Mouse (Mus musculus) megakaryocyte, embryonic 14.5 days (primary cell): ENCODE results near the gene Atp5c1. TPM values are rescaled to one million over a fixed set of nuclear protein-coding genes. Genes with fewer than 3 reads are reported as not detected.
A peak's percentile ranks its signal among the peaks of the same experiment; 100 is the strongest.

ENCODE experiments used
- H3K27me3 ChIP-seq: replicated peaks from 2 replicates; pipeline ENCODE3; 2012; ENCODE audit warnings: inconsistent platforms
- H3K36me3 ChIP-seq: replicated peaks from 2 replicates; pipeline ENCODE3; 2012; ENCODE audit warnings: low read length, inconsistent platforms, mixed read lengths
- H3K4me1 ChIP-seq: 2 replicates; pipeline ENCODE4 v1.6.1; 2012; ENCODE audit warnings: inconsistent platforms
- H3K4me3 ChIP-seq: replicated peaks from 2 replicates; pipeline ENCODE3; 2012; ENCODE audit warnings: moderate library complexity, mild to moderate bottlenecking, inconsistent platforms
- H3K9me3 ChIP-seq: 2 replicates; pipeline ENCODE4 v1.6.1; 2012; ENCODE audit warnings: inconsistent platforms
- FLI1 ChIP-seq: IDR thresholded peaks from 2 replicates; pipeline ENCODE4 v1.6.1; 2012; ENCODE audit warnings: low read length, inconsistent platforms, mixed read lengths
- GATA1 ChIP-seq: IDR thresholded peaks from 3 replicates; pipeline ENCODE4 v1.6.1; 2012; ENCODE audit warnings: mixed read lengths, low read length, inconsistent platforms, borderline replicate concordance
- polyA plus RNA-seq: library from polyadenylated mRNA; stranded (reverse); fragments of >175 nt; gene quantifications from 2 replicates; pipeline ENCODE4 v1.2.3, GENCODE M21; 2012; ENCODE audit warnings: low replicate concordance; ENCODE audit not compliant: insufficient read depth

Gene Atp5c1
- polyA plus RNA-seq, result 6.9 and 17.5 TPM in 2 replicates

DNA sequence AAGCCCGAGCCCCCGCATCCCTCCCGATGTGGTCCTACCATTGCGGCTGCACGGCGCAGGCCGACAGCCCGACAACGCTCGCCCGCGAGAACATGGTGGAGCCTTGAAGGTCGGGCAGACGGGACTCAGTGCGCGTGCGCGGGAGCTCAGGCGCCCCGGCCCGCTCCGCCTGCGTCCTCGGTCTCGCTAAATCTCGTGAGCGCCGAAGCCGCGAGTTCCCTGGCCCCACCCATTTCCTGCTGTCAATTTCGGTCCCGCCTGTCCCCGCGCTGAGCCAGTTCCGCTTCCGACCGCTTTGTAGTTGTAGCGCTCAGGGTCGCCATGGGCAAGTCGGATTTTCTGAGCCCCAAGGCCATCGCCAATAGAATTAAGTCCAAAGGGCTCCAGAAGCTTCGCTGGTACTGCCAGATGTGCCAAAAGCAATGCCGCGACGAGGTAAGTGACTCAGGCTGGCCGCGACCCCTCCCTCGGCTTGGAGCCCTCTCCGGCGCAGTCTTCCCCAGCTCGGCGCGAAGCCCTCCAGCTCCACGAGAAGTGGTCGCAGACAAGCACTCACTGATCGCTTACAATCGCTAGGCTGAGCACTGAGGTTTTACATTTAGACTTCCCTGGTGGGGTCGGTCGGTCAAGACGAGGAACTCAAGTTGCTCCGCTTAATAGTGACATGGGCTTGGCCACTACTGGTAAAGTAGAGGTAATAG lies at the start of gene Atp5c1, which contains the start of gene Kin:
TSS of gene Atp5c1 (minus strand) at position 201 of the 701 bp plus-strand sequence.
TSS of gene Kin (plus strand) at position 284 of the 701 bp plus-strand sequence.
- peak within 1 kb of the TSS; percentile 100 for H3K4me3 ChIP-seq
- peaks cover 35% of the 10 kb centered on the region for H3K36me3 ChIP-seq
- TF ChIP-seq FLI1 (peak; percentile 78), GATA1 (no peak)
- no peaks in the 10 kb centered on the region for H3K27me3 ChIP-seq
- peaks cover 69% of the 10 kb centered on the region for H3K4me1 ChIP-seq
- no peaks in the 10 kb centered on the region for H3K9me3 ChIP-seq

DNA sequence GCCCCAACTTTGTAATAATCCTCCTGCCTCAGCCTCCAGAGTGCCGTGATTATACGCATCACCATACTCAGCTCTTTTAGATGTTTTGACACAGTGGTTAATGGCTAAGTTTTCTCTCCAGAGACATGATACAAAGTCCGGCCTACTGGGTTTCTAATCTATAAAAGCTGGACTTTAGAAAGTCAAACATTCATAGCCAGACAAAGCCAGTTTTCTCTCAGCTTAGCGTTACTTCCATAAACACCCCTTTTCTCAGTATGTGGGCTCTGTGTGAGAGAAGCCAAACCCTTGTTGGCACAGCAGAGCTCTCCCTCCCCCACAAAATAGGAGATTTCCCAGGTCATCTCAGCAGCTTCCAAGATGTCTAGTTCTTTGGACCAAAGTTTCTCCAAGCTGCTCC lies 48.3 kb upstream of the Atp5c1 start:
- H3K36me3 ChIP-seq, result no peaks in the 10 kb centered on the region
- TF ChIP-seq GATA1 (no peak), FLI1 (no peak)
- H3K27me3 ChIP-seq, result peaks cover 5% of the 10 kb centered on the region
- H3K9me3 ChIP-seq, result no peaks in the 10 kb centered on the region
- H3K4me1 ChIP-seq, result no peaks in the 10 kb centered on the region
- H3K4me3 ChIP-seq, result no peak overlapping the region

DNA sequence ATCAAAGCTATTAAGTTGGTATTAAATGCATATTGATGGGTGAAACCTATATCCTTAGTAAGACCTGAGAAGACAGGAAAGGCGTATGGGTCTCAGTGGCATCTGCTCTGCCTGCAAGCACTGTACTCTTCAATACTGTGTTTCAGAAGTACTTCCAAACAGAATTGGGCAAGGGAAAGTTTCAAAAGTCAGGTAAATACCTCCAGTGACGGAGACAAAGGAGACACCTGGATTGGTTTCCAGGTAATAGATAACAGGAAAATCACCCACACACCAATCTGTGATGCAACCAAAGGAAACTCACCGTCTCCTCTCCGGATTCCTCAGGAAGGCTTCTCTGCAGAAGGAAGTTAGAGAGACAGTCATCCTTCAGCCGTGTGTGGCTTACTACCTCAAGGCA lies 47.2 kb upstream of the Atp5c1 start:
- Histone ChIP-seq H3K27me3 (peaks cover 5% of the 10 kb centered on the region), H3K36me3 (no peaks in the 10 kb centered on the region), H3K9me3 (no peaks in the 10 kb centered on the region), H3K4me3 (no peak overlapping the region), H3K4me1 (no peaks in the 10 kb centered on the region)
- TF ChIP-seq GATA1 (no peak), FLI1 (no peak)

DNA sequence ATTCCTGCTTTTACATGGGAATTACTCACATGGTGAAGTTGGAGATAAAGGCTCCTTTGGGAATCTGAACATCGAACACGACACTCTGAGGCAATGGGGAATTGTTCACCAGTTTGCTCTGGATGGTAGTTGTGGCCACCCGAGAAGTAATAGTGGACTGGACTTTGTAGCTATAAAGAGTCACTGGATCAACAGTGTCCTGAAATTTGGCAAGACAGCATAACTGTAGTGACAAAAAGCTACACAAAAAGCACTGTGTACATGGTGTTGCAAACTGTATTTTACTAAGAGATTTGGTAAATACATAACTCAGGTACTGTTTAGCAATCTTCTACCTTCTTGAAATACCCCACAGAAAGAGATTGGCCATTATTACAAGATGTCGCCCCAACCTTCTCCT lies 45.8 kb upstream of the Atp5c1 start:
- Histone ChIP-seq H3K4me1 (no peaks in the 10 kb centered on the region), H3K4me3 (no peak overlapping the region), H3K36me3 (no peaks in the 10 kb centered on the region), H3K9me3 (no peaks in the 10 kb centered on the region), H3K27me3 (no peaks in the 10 kb centered on the region)
- TF ChIP-seq FLI1 (no peak), GATA1 (no peak)

DNA sequence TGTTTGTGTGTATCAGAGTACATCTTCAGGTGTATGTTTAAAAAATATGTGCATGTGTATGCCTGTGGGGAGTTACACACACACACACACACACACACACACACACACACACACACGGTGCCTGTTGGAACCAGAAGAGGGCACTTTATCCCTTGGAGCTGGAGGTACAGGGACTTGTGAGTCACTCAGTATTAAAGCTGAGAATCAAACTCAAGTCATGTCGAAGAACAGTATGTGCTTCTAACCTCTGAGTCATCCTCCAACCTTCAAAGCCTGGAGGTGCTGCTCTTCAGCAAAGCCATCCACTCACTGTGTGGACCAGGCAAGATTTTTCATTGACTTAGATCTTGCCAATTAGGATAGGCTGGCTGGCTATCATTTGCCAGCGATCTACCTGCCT lies 41.5 kb upstream of the Atp5c1 start:
- Histone ChIP-seq H3K36me3 (no peaks in the 10 kb centered on the region), H3K4me3 (no peak overlapping the region), H3K9me3 (no peaks in the 10 kb centered on the region), H3K4me1 (no peaks in the 10 kb centered on the region), H3K27me3 (peaks cover 3% of the 10 kb centered on the region)
- TF ChIP-seq FLI1 (no peak), GATA1 (no peak)

DNA sequence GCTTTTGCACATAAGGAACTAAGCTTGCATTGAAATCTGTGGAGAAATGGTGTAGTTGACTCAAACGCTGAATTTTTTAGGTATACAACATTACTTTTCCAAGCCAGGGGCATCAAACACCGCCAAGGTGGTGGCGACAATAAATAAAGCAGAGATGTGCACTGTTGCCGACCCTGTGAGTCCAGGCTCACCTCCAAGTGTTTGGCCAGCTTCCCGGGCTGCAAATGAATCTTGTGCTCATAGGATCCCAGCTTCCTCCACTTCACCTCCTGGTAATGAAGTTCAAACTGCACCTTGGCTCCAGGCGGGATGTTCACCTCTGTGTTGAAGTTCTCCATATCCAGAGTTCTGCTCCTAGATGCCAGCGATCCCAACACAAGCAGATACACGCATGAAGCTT lies 39.0 kb upstream of the Atp5c1 start:
- Histone ChIP-seq H3K4me3 (no peak overlapping the region), H3K4me1 (no peaks in the 10 kb centered on the region), H3K27me3 (peaks cover 3% of the 10 kb centered on the region), H3K36me3 (no peaks in the 10 kb centered on the region), H3K9me3 (no peaks in the 10 kb centered on the region)
- no peak for TF ChIP-seq GATA1
- no peak for TF ChIP-seq FLI1

DNA sequence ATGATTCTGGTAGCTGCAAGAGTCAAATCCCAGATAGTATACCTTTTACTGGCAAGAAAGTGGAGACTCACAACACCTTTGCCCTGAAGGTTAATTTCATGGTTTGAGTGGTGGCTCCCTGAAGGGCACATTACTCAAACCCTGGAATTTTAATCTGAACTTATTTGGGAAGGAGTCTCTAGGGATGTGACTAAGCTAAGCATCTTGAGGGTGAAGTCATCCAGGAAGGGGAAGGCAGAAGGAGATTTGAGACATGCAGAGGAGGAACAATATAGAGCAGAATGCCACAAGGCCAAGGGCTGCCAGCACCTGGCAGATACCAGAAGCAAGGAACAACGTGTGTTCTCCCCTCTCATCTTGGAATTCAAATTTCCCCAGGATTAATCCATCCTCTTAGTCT lies 38.4 kb upstream of the Atp5c1 start:
- TF ChIP-seq GATA1 (no peak), FLI1 (no peak)
- peaks cover 3% of the 10 kb centered on the region for H3K27me3 ChIP-seq
- no peak overlapping the region for H3K4me3 ChIP-seq
- no peaks in the 10 kb centered on the region for H3K9me3 ChIP-seq
- H3K4me1 ChIP-seq, result no peaks in the 10 kb centered on the region
- H3K36me3 ChIP-seq, result no peaks in the 10 kb centered on the region

DNA sequence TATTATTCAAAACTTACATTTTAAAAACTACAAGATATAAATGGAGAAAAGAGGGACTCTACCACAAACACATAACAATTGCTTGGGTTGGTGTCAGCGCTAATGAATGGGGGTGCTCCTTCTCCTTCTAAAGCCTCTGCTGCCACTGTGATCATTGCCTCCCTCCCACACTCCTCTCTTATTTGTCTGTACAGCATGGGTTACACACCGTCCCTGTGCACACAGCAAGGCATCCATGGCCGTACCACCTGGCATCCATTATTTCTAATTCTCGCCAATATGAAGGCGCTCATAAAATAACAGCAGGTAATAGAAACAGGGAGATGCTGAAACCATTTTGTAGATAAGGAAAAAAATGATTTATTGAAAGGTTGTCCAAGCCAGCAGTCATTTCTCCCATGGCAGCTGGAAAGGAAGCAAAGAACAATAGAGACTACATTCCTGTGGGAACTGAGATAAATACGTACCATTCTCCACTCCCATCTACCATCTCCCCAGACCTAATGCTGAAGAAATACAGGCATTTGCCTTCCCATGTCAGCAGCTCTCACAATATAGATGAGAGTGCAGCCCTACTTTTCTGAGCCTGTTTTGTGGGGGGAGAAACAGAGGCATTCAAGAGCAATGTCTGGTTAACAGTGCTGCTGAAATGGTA lies 28.4 kb upstream of the Atp5c1 start:
- Histone ChIP-seq H3K27me3 (peaks cover 1% of the 10 kb centered on the region), H3K4me3 (no peak overlapping the region)
- TF ChIP-seq GATA1, result no peak
- TF ChIP-seq FLI1, result no peak

DNA sequence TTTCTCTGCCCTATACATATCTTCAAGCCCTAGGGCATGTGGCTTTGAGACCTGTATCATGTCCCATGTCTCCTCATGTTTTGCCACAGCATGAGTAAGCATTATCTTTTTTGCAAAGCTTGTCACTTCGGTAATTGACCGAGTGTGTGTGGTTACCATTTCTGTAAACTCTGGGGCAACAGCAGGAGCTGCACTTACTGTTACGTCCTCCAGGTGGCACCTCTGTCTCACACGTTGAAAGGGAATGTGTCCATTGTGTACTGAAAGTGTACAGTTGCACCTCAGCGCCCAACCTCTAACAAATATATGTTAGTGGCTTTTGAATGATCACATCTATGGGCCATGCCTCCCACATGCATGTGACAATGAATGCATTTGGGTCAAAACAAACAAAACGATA lies 20.9 kb upstream of the Atp5c1 start:
- H3K9me3 ChIP-seq, result no peaks in the 10 kb centered on the region
- peaks cover 3% of the 10 kb centered on the region for H3K27me3 ChIP-seq
- H3K36me3 ChIP-seq, result no peaks in the 10 kb centered on the region
- no peak overlapping the region for H3K4me3 ChIP-seq
- H3K4me1 ChIP-seq, result peaks cover 25% of the 10 kb centered on the region
- no peak for TF ChIP-seq GATA1
- no peak for TF ChIP-seq FLI1

More for the DNA sequence above, 28.4 kb upstream of the Atp5c1 start:
- no peaks in the 10 kb centered on the region for H3K36me3 ChIP-seq
- no peaks in the 10 kb centered on the region for H3K4me1 ChIP-seq
- H3K9me3 ChIP-seq, result no peaks in the 10 kb centered on the region

DNA sequence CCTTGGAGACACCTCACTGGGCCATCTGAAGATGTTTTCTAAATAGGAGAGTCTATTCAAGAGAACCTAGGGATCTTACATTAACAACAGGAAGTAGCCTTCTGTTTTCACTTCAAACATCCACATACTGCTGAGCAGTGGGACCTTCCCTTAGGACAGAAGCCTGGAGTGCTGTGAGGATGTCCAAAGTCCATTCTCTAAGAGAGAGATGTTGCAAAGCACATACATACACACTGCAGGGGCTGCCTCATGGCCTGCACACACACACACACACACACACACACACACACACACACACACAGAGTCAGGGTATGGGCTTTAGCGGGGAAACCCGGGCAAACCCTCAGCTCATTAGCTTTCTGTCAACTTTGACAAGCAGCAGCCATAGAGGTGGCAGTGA lies 20.2 kb upstream of the Atp5c1 start:
- H3K36me3 ChIP-seq, result no peaks in the 10 kb centered on the region
- H3K9me3 ChIP-seq, result no peaks in the 10 kb centered on the region
- TF ChIP-seq GATA1 (no peak), FLI1 (no peak)
- peaks cover 3% of the 10 kb centered on the region for H3K27me3 ChIP-seq
- no peak overlapping the region for H3K4me3 ChIP-seq
- H3K4me1 ChIP-seq, result peaks cover 25% of the 10 kb centered on the region
